In the genomic region with DNA sequence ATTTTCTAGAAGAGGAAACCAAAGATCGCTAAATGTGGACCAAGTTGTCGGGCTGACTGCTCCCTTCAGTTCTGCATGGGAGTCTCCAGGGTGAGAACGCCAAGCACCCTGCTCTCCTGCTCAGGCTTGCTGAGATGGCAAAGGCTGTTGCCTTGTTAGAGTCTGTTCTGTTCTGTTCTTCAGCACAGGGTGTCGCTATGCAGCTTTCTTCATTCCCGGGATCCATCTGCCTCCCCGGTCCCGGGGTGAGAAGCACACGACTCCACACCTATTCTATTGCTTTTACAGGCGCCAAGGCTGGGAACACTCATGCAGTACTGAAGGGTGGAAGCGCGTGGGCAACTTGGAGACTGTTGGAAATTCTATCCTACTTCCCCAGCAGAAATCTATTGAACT, we compare ENCODE assay signal across 9 mouse cellular contexts. TPM values are rescaled to one million over a fixed set of nuclear protein-coding genes. Genes with fewer than 3 reads are reported as not detected.
A peak's percentile ranks its signal among the peaks of the same experiment; 100 is the strongest.
DNase-seq lines count a peak whose midpoint lies in the region; ATAC-seq lines count a peak whose summit lies in the region.
"Had no signal": no experiment of that assay in that cellular context is flagged by ENCODE, and none has a peak within 500 bp of the region (broad histone marks: within the 10 kb centered on the region; RNA-seq: fewer than 3 reads in every experiment).

No protein-coding gene starts in this region.

- WGBS in forebrain, embryonic 12.5 days: 52% methylated on average over 11 of the region's 11 CpGs
- 62% methylated on average over 11 of the region's 11 CpGs for WGBS in forebrain, embryonic 11.5 days

- H3K9me3 ChIP-seq in forebrain, embryonic 12.5 days: no peaks in the 10 kb centered on the region
- no peaks in the 10 kb centered on the region for H3K9me3 ChIP-seq in forebrain, embryonic 11.5 days (ENCODE audit: control insufficient read depth, low read length)

- peak; percentile 58; the same call in 1 of the 2 replicates for ATAC-seq in forebrain, embryonic 12.5 days (ENCODE audit: low FRiP score)
- no peak for ATAC-seq in forebrain, embryonic 11.5 days (replicated peaks; ENCODE audit: low FRiP score)
- no peak for ATAC-seq in granulocyte monocyte progenitor cell, adult 5-6 weeks (replicated peaks; ENCODE audit: poor library complexity, severe bottlenecking)
- ATAC-seq in megakaryocyte progenitor cell, adult 5-6 weeks (replicated peaks; ENCODE audit: poor library complexity): no peak

- no peak for DNase-seq in forebrain, embryonic 11.5 days (ENCODE audit: low spot score)
- peak; percentile 47 to 54 for DNase-seq in right cerebral cortex, adult 2 months (ENCODE audit: low spot score in 2 of 2)
- DNase-seq in right cerebral cortex, postnatal 4 days: no peak
- DNase-seq in kidney, postnatal 10 days: peak; percentile 25
- no peak for DNase-seq in thymus, postnatal 25 days
- DNase-seq: B cell, adult 2 months had no signal

- H3K27ac ChIP-seq in forebrain, embryonic 12.5 days: no peak overlapping the region
- H3K27ac ChIP-seq in forebrain, embryonic 11.5 days (ENCODE audit: low read depth, low read length): no peak overlapping the region

- H3K4me1 ChIP-seq in forebrain, embryonic 12.5 days: peaks cover 18% of the 10 kb centered on the region
- H3K4me1 ChIP-seq in forebrain, embryonic 11.5 days (replicated peaks; ENCODE audit: control insufficient read depth, insufficient read depth, low read length): no peaks in the 10 kb centered on the region; the same call in 1 of the 2 replicates

- no peaks in the 10 kb centered on the region for H3K36me3 ChIP-seq in forebrain, embryonic 12.5 days (replicated peaks)
- H3K36me3 ChIP-seq in forebrain, embryonic 11.5 days (ENCODE audit: control insufficient read depth, insufficient read depth, low read length): no peaks in the 10 kb centered on the region

- H3K4me2 ChIP-seq in forebrain, embryonic 12.5 days: no peak overlapping the region
- H3K4me2 ChIP-seq in forebrain, embryonic 11.5 days (ENCODE audit: low read depth, low read length, severe bottlenecking): no peak overlapping the region

- H3K4me3 ChIP-seq in forebrain, embryonic 12.5 days (replicated peaks): no peak overlapping the region
- no peak overlapping the region for H3K4me3 ChIP-seq in forebrain, embryonic 11.5 days (ENCODE audit: low read depth, low read length)

- no peak overlapping the region for H3K9ac ChIP-seq in forebrain, embryonic 12.5 days
- H3K9ac ChIP-seq in forebrain, embryonic 11.5 days (ENCODE audit: low read length): no peak overlapping the region

- no peaks in the 10 kb centered on the region for H3K27me3 ChIP-seq in forebrain, embryonic 12.5 days
- H3K27me3 ChIP-seq in forebrain, embryonic 11.5 days (ENCODE audit: control insufficient read depth, insufficient read depth, low read length): no peaks in the 10 kb centered on the region

RNA-seq across cellular contexts. Expression of gene Hmgb2, which starts 57.7 kb away (rescaled TPM):
- 740 and 788 TPM in 2 replicates for polyA plus RNA-seq in forebrain, embryonic 12.5 days (2016; fragmentation: Nextera tagmentation; extraction: Ambion mirVana)
- polyA plus RNA-seq in forebrain, embryonic 11.5 days (2014; fragmentation: Nextera tagmentation; extraction: Ambion mirVana): 626 and 749 TPM in 2 replicates
- total RNA-seq in granulocyte monocyte progenitor cell, adult 5-6 weeks (2014; fragmentation: Nextera tagmentation): 351 and 354 TPM in 2 replicates
- total RNA-seq in granulocyte monocyte progenitor cell, adult 5-6 weeks (2017): 469 and 554 TPM in 2 replicates
- total RNA-seq in megakaryocyte progenitor cell, adult 5-6 weeks (2015): 432 and 457 TPM in 2 replicates
- 491 and 530 TPM in 2 replicates for total RNA-seq in megakaryocyte progenitor cell, adult 5-6 weeks (2017)

Comparison
In these comparisons a context has a peak if more than half of its experiments do, and no peak if none do; other contexts are left out.
1. DNase-seq: peak in right cerebral cortex, adult 2 months (2 of 2) and kidney, postnatal 10 days (single experiment); none in forebrain, embryonic 11.5 days (single experiment), right cerebral cortex, postnatal 4 days (single experiment) and thymus, postnatal 25 days (single experiment).